Mouse (Mus musculus) thymus, postnatal 25 days (tissue): Measurements from ENCODE around the gene Gucy1b2.

ENCODE experiments used
- DNase-seq: peaks from one replicate; pipeline ENCODE4 v3.0.0; 2022

The Gucy1b2 gene

DNA sequence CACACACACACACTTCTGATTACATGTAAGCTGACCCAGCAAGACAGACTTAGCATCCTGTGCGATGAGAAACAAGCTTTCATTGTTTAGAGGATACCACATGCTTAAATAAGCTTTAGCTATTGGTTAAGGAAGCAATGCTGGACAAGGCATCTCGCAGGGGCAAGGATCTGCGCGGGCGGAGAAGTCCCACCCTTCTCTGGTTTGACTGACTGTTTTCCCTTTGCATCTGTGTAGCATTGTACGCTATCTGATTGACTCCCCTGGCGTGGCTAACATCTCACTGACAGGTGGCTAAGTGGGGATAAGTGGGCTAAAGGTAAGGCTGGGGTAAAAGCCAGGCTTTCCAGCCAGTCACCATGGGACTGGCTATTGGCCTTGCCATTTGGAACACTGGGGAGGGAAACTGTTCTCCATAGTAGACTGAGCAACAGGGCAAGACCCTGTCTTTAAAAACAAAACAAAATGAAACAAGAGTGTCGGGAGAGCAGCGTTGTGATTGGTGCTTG is at the start of gene Gucy1b2:
Gene Gucy1b2, minus strand, starts transcription at position 51 of the 509 bp plus-strand sequence.
- DNase-seq, result no peak

- no peak for DNase-seq
Measured at GRCm38 (mm10) chr14:62497391-62497790, 41.3 kb upstream of the Gucy1b2 start.

DNA sequence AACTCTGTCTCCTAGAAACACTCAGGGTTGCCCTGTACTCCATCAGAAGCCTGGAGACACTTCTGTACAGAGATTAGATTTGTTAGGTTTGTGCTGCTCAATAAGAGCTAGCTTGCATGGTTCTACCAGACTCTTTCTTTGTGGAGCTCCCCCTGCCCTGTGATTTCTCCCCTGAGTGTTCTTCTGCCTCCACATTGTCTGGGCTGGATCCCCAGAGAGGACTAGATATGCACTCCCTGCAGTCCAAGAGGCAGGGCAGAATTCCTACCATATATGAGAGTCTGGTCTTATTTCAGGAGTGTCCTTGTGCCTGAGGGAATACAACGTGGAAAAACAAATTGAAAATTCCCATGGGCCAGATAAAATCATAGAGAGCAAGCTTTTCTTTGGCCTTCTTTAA is 40.4 kb upstream of the Gucy1b2 start:
- no peak for DNase-seq

- no peak for DNase-seq
Measured at GRCm38 (mm10) chr14:62493456-62493855, 37.4 kb upstream of the Gucy1b2 start.

DNA sequence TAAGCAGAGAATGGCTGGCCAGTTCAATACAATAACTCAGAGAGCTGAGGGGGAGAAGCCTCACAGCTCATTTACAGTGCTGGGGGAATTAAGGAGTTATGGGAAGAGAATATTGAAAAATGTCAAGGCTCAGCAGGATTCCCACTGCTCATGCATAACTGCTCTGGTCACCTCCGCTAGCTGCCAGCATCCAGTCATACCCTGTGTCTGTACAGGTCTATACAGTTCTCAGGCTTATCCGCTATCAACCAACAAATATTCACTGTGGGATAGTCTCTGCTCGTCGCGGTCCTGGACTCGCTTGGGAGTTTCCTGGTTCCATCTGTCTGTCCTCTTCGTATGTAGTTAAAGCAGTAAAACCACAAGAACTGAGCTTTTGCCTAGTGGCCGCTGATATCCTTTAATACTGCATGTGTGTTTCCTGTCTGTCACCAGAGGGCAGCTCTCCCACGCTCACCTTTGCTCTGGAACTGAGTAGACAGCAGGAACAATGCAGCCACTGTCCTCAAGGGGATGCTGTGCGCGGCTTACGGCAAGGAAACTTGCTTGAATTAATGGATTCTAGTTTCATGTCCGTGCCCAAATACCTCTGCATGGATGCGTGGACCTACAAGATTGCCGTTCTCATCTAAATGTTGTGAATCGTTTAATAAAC is 36.2 kb upstream of the Gucy1b2 start:
- peak; percentile 33 for DNase-seq

- DNase-seq, result no peak
Measured at GRCm38 (mm10) chr14:62488270-62488669, 32.2 kb upstream of the Gucy1b2 start.

GRCm38 (mm10) chr14:62481381-62481780 is 25.3 kb upstream of the Gucy1b2 start:
- DNase-seq, result no peak

DNA sequence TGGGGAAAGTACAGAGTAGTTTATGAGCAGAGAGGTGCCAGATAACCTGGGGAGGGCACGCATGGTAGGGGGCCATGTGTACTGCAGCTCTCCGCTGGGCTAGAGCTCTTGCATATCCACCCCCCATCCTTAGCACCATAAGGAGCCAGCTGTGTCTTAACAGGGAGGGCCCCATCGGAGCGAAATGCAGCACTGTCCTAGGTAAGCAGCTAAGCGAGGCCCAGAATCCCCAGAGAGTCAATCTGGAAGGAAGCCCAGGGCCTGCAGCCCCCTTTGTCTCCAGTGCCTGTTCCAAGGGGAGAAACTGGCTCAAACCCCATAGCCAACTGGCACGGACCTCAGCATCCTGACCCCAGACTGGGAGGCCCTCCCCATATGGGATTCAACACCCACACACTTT is 23.3 kb upstream of the Gucy1b2 start:
- DNase-seq, result no peak

GRCm38 (mm10) chr14:62474481-62474880 is 18.4 kb upstream of the Gucy1b2 start:
- DNase-seq, result no peak

DNA sequence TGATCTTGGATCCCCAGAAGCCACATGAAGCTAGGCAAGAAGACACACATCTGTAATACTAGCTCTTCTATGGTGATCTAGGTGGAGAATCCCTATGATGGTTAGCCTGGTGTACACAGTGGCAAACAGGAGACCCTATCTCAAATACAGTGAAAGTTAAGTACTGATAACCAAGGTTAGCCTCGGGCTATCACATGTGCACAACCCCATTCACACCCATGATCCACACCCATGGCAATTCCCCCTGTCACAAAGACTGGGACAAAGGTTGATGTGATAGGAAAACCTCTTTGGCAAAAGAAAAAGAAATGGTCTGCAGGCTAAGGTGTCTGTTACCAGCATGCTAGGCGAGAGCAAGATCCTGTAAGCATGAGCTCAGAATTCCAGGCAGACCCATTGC is 16.0 kb upstream of the Gucy1b2 start:
- DNase-seq, result no peak

- no peak for DNase-seq
Measured at GRCm38 (mm10) chr14:62468753-62469125, 12.7 kb upstream of the Gucy1b2 start.

- DNase-seq, result no peak
Measured at GRCm38 (mm10) chr14:62468119-62468752, 12.1 kb upstream of the Gucy1b2 start.

- DNase-seq, result no peak
Measured at GRCm38 (mm10) chr14:62464966-62465365, 8.9 kb upstream of the Gucy1b2 start.

DNA sequence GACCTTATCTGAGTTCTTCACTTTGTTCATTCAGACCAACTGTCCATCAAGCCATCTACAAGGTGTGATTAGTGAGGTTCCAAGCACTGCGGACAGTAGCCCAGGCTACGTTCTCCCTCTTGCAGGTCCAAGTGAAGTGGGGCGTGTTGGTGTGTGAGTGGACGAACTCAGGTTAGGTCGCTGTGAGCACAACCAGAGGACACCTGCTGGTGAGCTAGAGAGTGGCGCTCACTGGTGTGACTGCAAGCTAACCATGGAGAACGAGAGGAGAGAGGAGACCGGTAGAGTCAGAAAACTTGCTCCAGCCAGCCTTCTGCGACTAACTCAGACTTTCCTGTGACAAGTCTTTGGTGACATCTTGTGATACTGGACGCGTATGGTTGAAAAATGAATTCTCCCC is 3.5 kb upstream of the Gucy1b2 start:
- peak; percentile 15 for DNase-seq

DNA sequence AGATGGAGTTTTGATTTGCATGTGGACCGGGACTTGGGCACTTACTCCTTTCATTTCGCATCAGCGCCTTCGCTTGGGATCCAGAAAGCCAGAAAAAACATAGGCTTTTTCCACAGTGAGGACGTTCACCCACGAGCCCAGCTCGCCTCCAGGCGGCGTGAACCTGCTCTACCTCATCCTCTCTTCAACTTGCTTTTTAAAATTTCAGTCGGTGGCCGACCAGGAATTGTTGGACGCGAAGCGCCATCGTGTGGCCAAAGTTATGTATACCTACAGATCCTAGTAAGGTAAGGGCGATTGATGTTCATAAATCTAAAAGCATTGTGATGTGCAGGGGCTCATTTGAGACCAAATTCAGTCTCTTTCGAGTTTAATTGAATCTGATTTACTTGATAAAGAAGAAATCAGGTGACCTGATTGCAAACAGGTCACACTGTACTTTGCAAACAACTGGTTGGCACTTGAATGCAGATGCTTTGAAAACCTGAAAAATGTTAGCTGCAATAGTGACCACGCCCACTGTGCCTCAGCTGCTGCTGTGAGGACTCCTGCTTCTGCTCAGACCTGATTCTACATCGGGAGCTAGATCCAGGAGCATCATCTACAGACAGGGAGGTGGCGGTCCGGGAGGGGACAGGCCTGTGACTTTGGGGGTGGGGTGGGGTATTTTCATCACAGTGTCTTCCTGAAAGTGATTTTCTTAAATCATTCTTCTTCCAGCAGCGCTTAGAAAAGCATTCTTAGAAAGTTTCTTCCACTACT is 1.5 kb upstream of the Gucy1b2 start:
- peak; percentile 87 for DNase-seq

DNA sequence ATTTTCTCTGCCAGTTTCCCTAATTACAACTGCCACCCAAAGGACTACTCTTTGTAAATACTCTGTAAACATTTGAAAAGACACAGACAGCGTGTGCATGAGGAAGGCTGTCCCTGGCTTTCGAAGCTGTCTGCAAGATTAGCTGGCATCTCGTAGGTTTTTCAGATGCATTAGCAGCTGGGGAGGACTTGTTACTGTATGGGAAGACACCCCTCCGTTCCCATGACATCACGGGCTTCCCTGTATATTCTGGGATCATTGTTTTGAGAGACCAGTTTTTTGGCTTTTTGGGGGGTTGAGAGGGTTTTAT is 564 bp downstream of the Gucy1b2 start:
- no peak for DNase-seq

GRCm38 (mm10) chr14:62454760-62455569 is 1.1 kb downstream of the Gucy1b2 start:
- DNase-seq, result no peak

- DNase-seq, result no peak
Measured at GRCm38 (mm10) chr14:62454136-62454535, 2.0 kb downstream of the Gucy1b2 start.

- no peak for DNase-seq
Measured at GRCm38 (mm10) chr14:62453276-62453675, 2.8 kb downstream of the Gucy1b2 start.

DNA sequence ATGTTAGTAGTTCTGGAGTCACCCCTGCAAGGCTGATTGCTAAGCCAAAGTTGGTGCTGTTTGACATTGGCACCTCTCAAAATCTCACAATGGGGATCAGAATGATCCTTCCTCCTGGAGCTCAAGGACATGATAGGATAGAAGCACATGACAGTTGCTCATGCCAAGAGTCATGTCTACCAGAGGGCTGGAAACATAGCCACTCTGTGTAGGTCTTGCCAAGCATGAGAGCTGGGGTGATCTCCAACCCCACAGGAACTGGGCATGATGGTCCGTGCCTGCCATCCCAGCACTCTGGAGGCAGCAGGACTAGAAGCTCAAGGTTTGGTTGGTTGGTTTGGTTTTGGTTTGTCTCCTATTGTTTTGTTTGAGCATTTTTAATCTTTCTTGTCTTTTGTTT is 5.4 kb downstream of the Gucy1b2 start:
- DNase-seq, result no peak

DNA sequence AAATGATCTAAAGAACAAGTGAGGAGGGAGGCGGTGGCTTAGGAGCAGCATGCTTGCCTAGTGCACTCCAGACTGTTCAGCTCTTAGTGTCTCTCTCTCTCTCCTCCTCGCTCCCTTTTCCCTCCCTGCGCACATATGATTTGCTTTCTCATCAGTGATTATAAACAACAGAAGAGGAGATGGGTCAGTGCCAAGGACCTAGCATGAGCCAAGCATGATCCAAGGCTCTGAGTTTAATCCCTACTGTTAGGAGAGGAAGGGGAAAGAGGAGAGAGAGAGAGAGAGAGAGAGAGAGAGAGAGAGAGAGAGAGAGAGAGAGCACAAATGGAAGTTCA is 8.9 kb downstream of the Gucy1b2 start:
- DNase-seq, result no peak

- DNase-seq, result no peak
Measured at GRCm38 (mm10) chr14:62446385-62447213, 9.5 kb downstream of the Gucy1b2 start.
